Mouse (Mus musculus): ENCODE results near the gene St6galnac6. TPM values are rescaled to one million over a fixed set of nuclear protein-coding genes. Genes with fewer than 3 reads are reported as not detected.

The St6galnac6 gene
- polyA plus RNA-seq, 1 experiment from 2014 or later: 8.3 TPM

GRCm38 (mm10) chr2:32559570-32559969 is 39.9 kb upstream of the St6galnac6 start:
- Histone ChIP-seq H3K27ac (ENCODE audit: low read depth, low read length) (no peak overlapping the region), H3K36me3 (ENCODE audit: control insufficient read depth, insufficient read depth) (peaks cover 51% of the 10 kb centered on the region), H3K4me3 (ENCODE audit: low read depth, low read length) (no peak overlapping the region), H3K27me3 (replicated peaks; ENCODE audit: control insufficient read depth, insufficient read depth, low read length) (no peaks in the 10 kb centered on the region), H3K9ac (ENCODE audit: low read depth, low read length) (no peak overlapping the region), H3K9me3 (ENCODE audit: control insufficient read depth) (no peaks in the 10 kb centered on the region), H3K4me2 (replicated peaks; ENCODE audit: low read depth) (no peak overlapping the region), H3K4me1 (replicated peaks; ENCODE audit: control insufficient read depth, insufficient read depth, low read length) (no peaks in the 10 kb centered on the region)
- TF ChIP-seq CTCF (IDR thresholded peaks at IDR 0.05; ENCODE audit: low read depth): no peak
- 65% methylated on average over 5 of the region's 5 CpGs for WGBS
- no peak for ATAC-seq

DNA sequence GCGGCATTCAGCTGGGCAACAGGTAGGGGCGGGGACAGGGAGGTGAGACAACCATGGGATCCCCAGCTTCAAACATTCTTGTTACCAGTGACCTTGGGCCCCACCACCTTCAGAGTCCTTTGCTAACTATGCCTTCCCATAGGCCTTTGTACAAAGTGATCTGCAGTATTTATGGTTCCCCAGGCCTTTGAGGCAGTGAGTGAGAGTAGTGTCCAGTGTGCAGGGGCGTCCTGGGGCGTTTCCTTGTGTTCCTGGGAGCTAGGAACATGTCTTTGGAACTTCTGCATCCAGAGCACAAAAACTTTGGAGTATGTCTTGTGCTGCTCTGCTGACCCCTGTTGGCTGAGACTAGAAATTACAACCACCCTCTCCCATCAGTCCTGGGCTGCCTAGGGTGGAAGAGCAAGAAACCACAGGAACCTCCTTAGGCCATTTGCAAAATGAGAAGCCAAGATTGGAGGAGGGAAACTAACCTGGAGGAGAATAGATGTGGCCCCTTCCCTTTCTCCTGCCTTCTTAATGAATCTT is 32.9 kb upstream of the St6galnac6 start:
- no peaks in the 10 kb centered on the region for H3K4me1 ChIP-seq (replicated peaks; ENCODE audit: control insufficient read depth, insufficient read depth, low read length)
- no peaks in the 10 kb centered on the region for H3K9me3 ChIP-seq (ENCODE audit: control insufficient read depth)
- ATAC-seq: no peak
- H3K36me3 ChIP-seq (ENCODE audit: control insufficient read depth, insufficient read depth): peaks cover 62% of the 10 kb centered on the region
- H3K27ac ChIP-seq (ENCODE audit: low read depth, low read length): no peak overlapping the region
- no peak overlapping the region for H3K9ac ChIP-seq (ENCODE audit: low read depth, low read length)
- peak; percentile 95 for TF ChIP-seq CTCF (IDR thresholded peaks at IDR 0.05; ENCODE audit: low read depth)
- no peaks in the 10 kb centered on the region for H3K27me3 ChIP-seq (replicated peaks; ENCODE audit: control insufficient read depth, insufficient read depth, low read length)
- 33% methylated on average over 4 of the region's 4 CpGs for WGBS
- H3K4me3 ChIP-seq (ENCODE audit: low read depth, low read length): no peak overlapping the region
- H3K4me2 ChIP-seq (replicated peaks; ENCODE audit: low read depth): no peak overlapping the region

DNA sequence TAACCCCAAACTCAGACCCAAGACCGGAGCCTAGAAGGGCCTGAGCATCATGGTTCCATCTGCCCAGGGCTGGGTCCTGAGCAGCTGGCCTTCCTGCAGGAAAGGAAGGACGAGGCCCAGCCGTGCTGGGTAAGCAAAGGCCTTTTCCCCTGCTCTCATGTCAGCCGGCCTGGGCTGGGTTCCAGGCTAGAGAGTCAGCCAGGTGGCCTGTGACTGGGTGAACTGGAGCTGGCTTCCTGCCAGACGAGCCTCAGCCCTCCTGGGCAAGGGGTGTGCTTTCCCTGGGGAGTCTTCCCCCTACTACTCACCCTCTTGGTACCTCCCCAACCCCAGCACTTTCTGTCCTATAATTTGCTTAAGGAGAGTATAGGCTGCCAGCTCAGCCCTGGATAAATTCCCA is 31.4 kb upstream of the St6galnac6 start:
- no peak overlapping the region for H3K27ac ChIP-seq (ENCODE audit: low read depth, low read length)
- no peak for ATAC-seq
- H3K4me2 ChIP-seq (replicated peaks; ENCODE audit: low read depth): no peak overlapping the region
- peaks cover 61% of the 10 kb centered on the region for H3K36me3 ChIP-seq (ENCODE audit: control insufficient read depth, insufficient read depth)
- no peak overlapping the region for H3K4me3 ChIP-seq (ENCODE audit: low read depth, low read length)
- TF ChIP-seq CTCF (IDR thresholded peaks at IDR 0.05; ENCODE audit: low read depth): no peak
- H3K9ac ChIP-seq (ENCODE audit: low read depth, low read length): no peak overlapping the region
- WGBS: 42% methylated on average over 5 of the region's 5 CpGs
- H3K9me3 ChIP-seq (ENCODE audit: control insufficient read depth): no peaks in the 10 kb centered on the region
- no peaks in the 10 kb centered on the region for H3K27me3 ChIP-seq (replicated peaks; ENCODE audit: control insufficient read depth, insufficient read depth, low read length)
- no peaks in the 10 kb centered on the region for H3K4me1 ChIP-seq (replicated peaks; ENCODE audit: control insufficient read depth, insufficient read depth, low read length)

GRCm38 (mm10) chr2:32568941-32569340 is 30.6 kb upstream of the St6galnac6 start:
- Histone ChIP-seq H3K27ac (ENCODE audit: low read depth, low read length) (peak overlapping the region; percentile 15; the same call in 1 of the 2 replicates), H3K36me3 (ENCODE audit: control insufficient read depth, insufficient read depth) (peaks cover 57% of the 10 kb centered on the region), H3K4me2 (replicated peaks; ENCODE audit: low read depth) (no peak overlapping the region), H3K27me3 (replicated peaks; ENCODE audit: control insufficient read depth, insufficient read depth, low read length) (no peaks in the 10 kb centered on the region), H3K9me3 (ENCODE audit: control insufficient read depth) (no peaks in the 10 kb centered on the region), H3K4me1 (replicated peaks; ENCODE audit: control insufficient read depth, insufficient read depth, low read length) (no peaks in the 10 kb centered on the region), H3K9ac (ENCODE audit: low read depth, low read length) (no peak overlapping the region), H3K4me3 (ENCODE audit: low read depth, low read length) (no peak overlapping the region)
- no peak for TF ChIP-seq CTCF (IDR thresholded peaks at IDR 0.05; ENCODE audit: low read depth)
- WGBS: 87% methylated on average over 3 of the region's 3 CpGs
- ATAC-seq: no peak

GRCm38 (mm10) chr2:32570698-32571494 is 28.6 kb upstream of the St6galnac6 start, which contains the start of gene Dpm2:
Gene Dpm2, plus strand, starts transcription at chr2:32570858.
- peak within 1 kb of the TSS; percentile 71 for H3K4me3 ChIP-seq (ENCODE audit: low read depth, low read length)
- under 1% methylated on average over 36 of the region's 36 CpGs for WGBS
- H3K27me3 ChIP-seq (replicated peaks; ENCODE audit: control insufficient read depth, insufficient read depth, low read length): no peaks in the 10 kb centered on the region
- peak; percentile 78 for ATAC-seq
- H3K4me2 ChIP-seq (replicated peaks; ENCODE audit: low read depth): peak within 1 kb of the TSS; percentile 84
- peak within 1 kb of the TSS; percentile 57 for H3K9ac ChIP-seq (ENCODE audit: low read depth, low read length)
- H3K27ac ChIP-seq (ENCODE audit: low read depth, low read length): peak within 1 kb of the TSS; percentile 46
- H3K4me1 ChIP-seq (replicated peaks; ENCODE audit: control insufficient read depth, insufficient read depth, low read length): no peaks in the 10 kb centered on the region
- 0 out of 2 replicates have a peak, but pooled peaks have one; percentile 6 for TF ChIP-seq CTCF (IDR thresholded peaks at IDR 0.05; ENCODE audit: low read depth)
- H3K9me3 ChIP-seq (ENCODE audit: control insufficient read depth): no peaks in the 10 kb centered on the region
- peaks cover 38% of the 10 kb centered on the region for H3K36me3 ChIP-seq (ENCODE audit: control insufficient read depth, insufficient read depth)

DNA sequence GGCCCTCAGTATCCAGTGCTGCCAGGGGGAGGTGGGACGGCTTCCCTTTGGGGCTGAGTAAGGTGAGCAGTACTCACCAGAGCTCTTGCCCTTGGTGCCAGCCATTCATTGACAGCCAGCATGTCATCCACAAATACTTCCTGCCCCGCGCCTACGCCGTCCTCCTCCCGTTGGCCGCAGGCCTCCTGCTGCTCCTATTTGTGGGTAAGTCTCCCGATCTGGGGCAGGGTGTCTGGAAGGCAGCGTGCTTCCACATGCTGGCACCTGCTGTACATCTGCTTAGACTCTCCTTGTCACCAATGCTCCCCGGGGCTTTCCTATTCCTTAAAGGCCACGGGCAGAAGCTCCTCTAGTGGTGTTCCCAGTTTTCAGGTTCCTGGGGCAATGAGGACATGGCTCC is 27.3 kb upstream of the St6galnac6 start:
- no peak for TF ChIP-seq CTCF (IDR thresholded peaks at IDR 0.05; ENCODE audit: low read depth)
- no peak overlapping the region for H3K4me2 ChIP-seq (replicated peaks; ENCODE audit: low read depth)
- no peak for ATAC-seq

More for the DNA sequence above, 27.3 kb upstream of the St6galnac6 start:
- Histone ChIP-seq H3K9ac (ENCODE audit: low read depth, low read length) (no peak overlapping the region), H3K36me3 (ENCODE audit: control insufficient read depth, insufficient read depth) (peaks cover 28% of the 10 kb centered on the region), H3K27ac (ENCODE audit: low read depth, low read length) (no peak overlapping the region), H3K9me3 (ENCODE audit: control insufficient read depth) (no peaks in the 10 kb centered on the region), H3K4me1 (replicated peaks; ENCODE audit: control insufficient read depth, insufficient read depth, low read length) (no peaks in the 10 kb centered on the region), H3K27me3 (replicated peaks; ENCODE audit: control insufficient read depth, insufficient read depth, low read length) (no peaks in the 10 kb centered on the region), H3K4me3 (ENCODE audit: low read depth, low read length) (no peak overlapping the region)
- 87% methylated on average over 11 of the region's 11 CpGs for WGBS
